Mouse (Mus musculus) kidney, embryonic 15.5 days (tissue): ENCODE results near the gene Cpb1. TPM values are rescaled to one million over a fixed set of nuclear protein-coding genes. Genes with fewer than 3 reads are reported as not detected.

Source experiments
- ATAC-seq: fragments of 200-750 bp; cut with Nextera tagmentation; replicated peaks from 2 replicates; pipeline ENCODE4 v1.8.0; 2017; ENCODE audit warnings: moderate TSS enrichment; ENCODE audit not compliant: low FRiP score
- H3K27ac ChIP-seq: fragments of 300-500 bp; sonication (generic); 2 replicates; pipeline ENCODE4 v1.5.1; 2015; ENCODE audit warnings: mild to moderate bottlenecking, inconsistent platforms
- H3K27me3 ChIP-seq: fragments of 300-500 bp; sonication (generic); 2 replicates; pipeline ENCODE4 v1.6.1; 2015; ENCODE audit warnings: inconsistent platforms
- H3K36me3 ChIP-seq: fragments of 300-500 bp; sonication (generic); 2 replicates; pipeline ENCODE4 v1.6.1; 2015; ENCODE audit warnings: inconsistent platforms
- H3K4me1 ChIP-seq: fragments of 300-500 bp; sonication (generic); 2 replicates; pipeline ENCODE4 v1.6.1; 2015; ENCODE audit warnings: inconsistent platforms
- H3K4me2 ChIP-seq: fragments of 300-500 bp; sonication (generic); 2 replicates; pipeline ENCODE4 v1.6.1; 2015; ENCODE audit warnings: moderate library complexity, mild to moderate bottlenecking, inconsistent platforms
- H3K4me3 ChIP-seq: fragments of 300-500 bp; sonication (generic); replicated peaks from 2 replicates; pipeline ENCODE4 v1.5.1; 2015; ENCODE audit warnings: mild to moderate bottlenecking, inconsistent platforms
- H3K9ac ChIP-seq: fragments of 300-500 bp; sonication (generic); 2 replicates; pipeline ENCODE4 v1.6.1; 2015; ENCODE audit warnings: mild to moderate bottlenecking, inconsistent platforms
- H3K9me3 ChIP-seq: fragments of 300-500 bp; sonication (generic); replicated peaks from 2 replicates; pipeline ENCODE4 v1.6.1; 2016; ENCODE audit warnings: inconsistent platforms
- WGBS: fragments of 180-500 bp; shearing (Covaris S2); methylation state at CpG from one replicate; pipeline ENCODE4 v1.1.7; 2015; ENCODE audit warnings: mixed read lengths; 5-methylcytosine and 5-hydroxymethylcytosine counted together
- polyA plus RNA-seq: library from polyadenylated mRNA; unstranded; fragments of >200 nt; fragmentation: Nextera tagmentation; extraction: Ambion mirVana; gene quantifications from 2 replicates; pipeline ENCODE4 v1.2.1, GENCODE M21; 2015

Cpb1 gene
- polyA plus RNA-seq: 0.27 and 0.48 TPM in 2 replicates

DNA sequence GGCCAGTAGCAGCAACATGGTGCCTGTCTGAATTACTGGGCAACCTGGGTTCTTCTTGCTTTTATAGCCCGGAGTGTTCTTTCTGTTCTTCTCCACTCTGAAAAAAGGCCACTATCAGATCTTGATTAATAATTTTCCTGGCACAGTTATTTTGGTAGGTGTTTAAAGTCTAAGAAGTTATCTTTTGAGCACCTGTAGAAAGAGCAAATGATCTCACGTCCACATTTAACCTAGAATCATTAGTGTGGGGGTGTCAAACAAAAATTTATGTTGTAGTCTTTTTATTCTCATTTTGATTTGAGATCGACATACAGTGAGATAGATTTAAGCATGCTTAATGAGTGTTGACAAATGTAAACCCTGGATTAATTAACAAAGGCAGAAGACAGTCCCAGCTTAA is at the start of gene Cpb1:
TSS of gene Cpb1 (minus strand) at position 101 of the 400 bp plus-strand sequence.
- Histone ChIP-seq H3K4me3 (no peak within 1 kb of the TSS), H3K36me3 (no peaks in the 10 kb centered on the region), H3K4me2 (no peak within 1 kb of the TSS), H3K27me3 (no peaks in the 10 kb centered on the region), H3K4me1 (no peaks in the 10 kb centered on the region), H3K27ac (no peak within 1 kb of the TSS), H3K9ac (no peak within 1 kb of the TSS), H3K9me3 (no peaks in the 10 kb centered on the region)
- ATAC-seq: no peak
- WGBS: 84% methylated on average over 3 of the region's 3 CpGs

- Histone ChIP-seq H3K36me3 (no peaks in the 10 kb centered on the region), H3K4me3 (no peak overlapping the region), H3K4me1 (no peaks in the 10 kb centered on the region), H3K4me2 (no peak overlapping the region), H3K27me3 (no peaks in the 10 kb centered on the region), H3K9ac (no peak overlapping the region), H3K27ac (no peak overlapping the region), H3K9me3 (no peaks in the 10 kb centered on the region)
- ATAC-seq: no peak
- WGBS: 19% methylated on average over 1 of the region's 1 CpGs
These were observed 41.7 kb upstream of the Cpb1 start for GRCm38 (mm10) chr3:20317233-20317632.

- Histone ChIP-seq H3K4me2 (no peak overlapping the region), H3K9ac (no peak overlapping the region), H3K27me3 (no peaks in the 10 kb centered on the region), H3K9me3 (no peaks in the 10 kb centered on the region), H3K4me3 (no peak overlapping the region), H3K4me1 (0 out of 2 replicates have a peak, but pooled peaks cover 2% of the 10 kb centered on the region), H3K27ac (no peak overlapping the region), H3K36me3 (no peaks in the 10 kb centered on the region)
- WGBS: 53% methylated on average over 4 of the region's 4 CpGs
- ATAC-seq: peak; percentile 56; the same call in 1 of the 2 replicates
These were observed 33.6 kb upstream of the Cpb1 start for GRCm38 (mm10) chr3:20309142-20309541.

DNA sequence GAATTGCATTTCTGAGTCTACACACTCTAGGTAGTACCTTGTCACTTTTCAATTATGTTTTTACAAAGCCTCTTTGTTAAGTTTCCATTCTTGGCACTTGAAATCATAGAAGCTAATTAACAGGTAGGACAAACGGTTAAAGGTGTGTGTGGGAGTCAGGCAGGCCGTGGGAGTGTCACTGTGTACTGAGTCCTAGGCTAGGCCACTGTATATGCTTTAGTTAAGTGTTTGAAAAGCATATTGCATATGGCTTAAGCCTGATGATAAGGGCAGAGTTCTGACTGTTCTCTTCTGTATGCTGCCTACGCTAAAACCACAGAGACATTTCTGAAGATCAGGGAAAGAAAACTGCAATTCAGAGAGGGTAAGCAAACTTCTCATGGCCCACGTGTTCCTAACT is 31.7 kb upstream of the Cpb1 start:
- Histone ChIP-seq H3K27ac (no peak overlapping the region), H3K36me3 (no peaks in the 10 kb centered on the region), H3K27me3 (no peaks in the 10 kb centered on the region), H3K9ac (no peak overlapping the region), H3K4me2 (no peak overlapping the region), H3K4me1 (0 out of 2 replicates have a peak, but pooled peaks cover 2% of the 10 kb centered on the region), H3K9me3 (no peaks in the 10 kb centered on the region), H3K4me3 (no peak overlapping the region)
- ATAC-seq: no peak
- 70% methylated on average over 4 of the region's 4 CpGs for WGBS

DNA sequence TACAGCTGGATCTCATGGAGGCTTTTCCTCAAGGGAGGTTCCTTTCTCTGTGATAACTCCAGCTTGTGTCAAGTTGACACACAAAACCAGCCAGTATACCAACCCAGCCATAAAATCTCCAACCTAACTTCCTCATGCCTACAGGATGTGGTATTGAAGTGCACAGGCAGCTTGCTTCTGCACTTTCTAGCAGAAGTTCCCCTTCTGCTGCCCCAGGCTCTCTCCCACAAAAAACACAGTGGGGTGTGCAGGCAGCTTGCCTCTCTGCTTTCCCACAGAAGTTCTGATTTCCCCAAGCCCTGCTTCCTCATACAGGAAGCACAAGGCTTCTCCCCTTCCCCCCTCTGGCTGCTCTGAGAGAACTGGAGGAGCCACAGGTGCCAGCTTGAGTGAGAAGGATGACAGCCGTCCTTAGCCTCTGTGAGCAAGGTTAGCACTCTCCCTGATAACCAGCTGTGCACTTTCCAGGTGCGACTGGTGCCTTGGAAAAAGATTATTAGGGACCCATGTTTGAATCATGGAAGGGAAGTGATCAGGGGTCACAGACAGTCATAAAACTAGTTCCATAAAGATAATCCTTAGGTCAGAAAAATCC is 29.3 kb upstream of the Cpb1 start:
- Histone ChIP-seq H3K36me3 (no peaks in the 10 kb centered on the region), H3K9me3 (no peaks in the 10 kb centered on the region), H3K4me3 (no peak overlapping the region), H3K9ac (no peak overlapping the region), H3K27ac (no peak overlapping the region), H3K4me1 (0 out of 2 replicates have a peak, but pooled peaks cover 2% of the 10 kb centered on the region), H3K4me2 (no peak overlapping the region), H3K27me3 (no peaks in the 10 kb centered on the region)
- 52% methylated on average over 2 of the region's 2 CpGs for WGBS
- no peak for ATAC-seq

DNA sequence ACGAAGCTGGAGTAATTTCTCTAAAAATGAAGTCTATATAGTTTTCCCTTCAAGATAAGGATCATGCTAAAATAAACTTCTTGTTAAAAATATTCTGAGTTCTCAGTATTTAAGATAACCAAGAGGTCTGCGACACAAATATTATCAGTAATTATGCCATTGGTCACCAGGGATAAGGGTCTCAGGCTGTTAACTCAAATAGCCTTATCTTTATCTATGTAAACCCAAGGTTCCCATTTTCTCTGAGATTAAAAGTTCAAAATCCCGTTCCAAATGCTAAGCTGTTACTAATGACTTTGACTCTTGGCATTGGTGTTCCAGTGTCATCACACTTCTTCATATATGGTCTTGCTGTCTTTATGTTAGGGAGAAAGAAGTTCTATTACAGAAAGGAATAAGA is 20.0 kb upstream of the Cpb1 start:
- Histone ChIP-seq H3K27ac (no peak overlapping the region), H3K9me3 (no peaks in the 10 kb centered on the region), H3K4me1 (no peaks in the 10 kb centered on the region), H3K36me3 (no peaks in the 10 kb centered on the region), H3K4me3 (no peak overlapping the region), H3K4me2 (no peak overlapping the region), H3K9ac (no peak overlapping the region), H3K27me3 (no peaks in the 10 kb centered on the region)
- 84% methylated on average over 3 of the region's 3 CpGs for WGBS
- ATAC-seq: no peak

DNA sequence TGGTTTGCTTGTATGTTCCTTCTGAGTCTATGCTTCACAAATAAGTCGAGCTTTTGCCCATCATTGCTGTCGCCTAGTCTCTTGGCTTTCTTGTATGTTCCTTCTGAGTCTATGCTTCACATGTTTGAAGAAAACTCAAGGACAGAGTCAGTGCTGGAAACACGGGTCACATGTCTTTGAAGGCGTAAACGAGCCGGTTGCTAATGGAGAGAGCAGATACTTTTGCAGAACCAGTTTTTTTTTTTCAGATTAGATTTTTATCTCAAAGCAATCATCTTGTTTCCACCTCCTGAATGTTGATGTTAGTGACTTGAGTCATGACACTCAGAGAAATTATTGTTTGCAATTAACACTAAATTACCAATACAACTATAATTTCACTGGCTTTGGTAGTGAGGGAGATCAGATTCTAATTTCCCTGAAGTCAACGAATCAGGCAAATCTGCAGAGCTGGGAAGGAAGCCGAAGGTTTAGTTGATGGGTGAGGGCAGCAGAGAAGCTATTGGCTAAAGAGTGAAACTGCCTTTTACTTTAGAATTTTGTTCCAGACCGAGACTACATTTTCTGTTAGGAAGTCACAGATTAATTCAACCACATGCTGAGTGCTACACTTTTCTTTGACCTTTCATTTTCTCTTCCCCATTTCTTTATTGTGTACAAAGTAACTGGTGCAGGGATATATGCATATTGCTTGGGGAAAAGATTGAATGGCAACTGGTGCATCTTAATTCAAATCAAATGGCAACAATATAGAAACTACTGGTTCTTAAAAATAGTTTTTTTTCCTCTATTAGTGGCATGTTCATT is 19.2 kb upstream of the Cpb1 start:
- Histone ChIP-seq H3K4me2 (no peak overlapping the region), H3K9me3 (no peaks in the 10 kb centered on the region), H3K4me3 (no peak overlapping the region), H3K4me1 (no peaks in the 10 kb centered on the region), H3K9ac (no peak overlapping the region), H3K36me3 (no peaks in the 10 kb centered on the region), H3K27ac (no peak overlapping the region), H3K27me3 (no peaks in the 10 kb centered on the region)
- no peak for ATAC-seq
- WGBS: 83% methylated on average over 9 of the region's 9 CpGs

- Histone ChIP-seq H3K27me3 (no peaks in the 10 kb centered on the region), H3K4me1 (no peaks in the 10 kb centered on the region), H3K9me3 (no peaks in the 10 kb centered on the region), H3K4me2 (no peak overlapping the region), H3K4me3 (no peak overlapping the region), H3K27ac (no peak overlapping the region), H3K9ac (no peak overlapping the region), H3K36me3 (no peaks in the 10 kb centered on the region)
- no peak for ATAC-seq
These were observed 15.8 kb upstream of the Cpb1 start for GRCm38 (mm10) chr3:20291370-20291769.

DNA sequence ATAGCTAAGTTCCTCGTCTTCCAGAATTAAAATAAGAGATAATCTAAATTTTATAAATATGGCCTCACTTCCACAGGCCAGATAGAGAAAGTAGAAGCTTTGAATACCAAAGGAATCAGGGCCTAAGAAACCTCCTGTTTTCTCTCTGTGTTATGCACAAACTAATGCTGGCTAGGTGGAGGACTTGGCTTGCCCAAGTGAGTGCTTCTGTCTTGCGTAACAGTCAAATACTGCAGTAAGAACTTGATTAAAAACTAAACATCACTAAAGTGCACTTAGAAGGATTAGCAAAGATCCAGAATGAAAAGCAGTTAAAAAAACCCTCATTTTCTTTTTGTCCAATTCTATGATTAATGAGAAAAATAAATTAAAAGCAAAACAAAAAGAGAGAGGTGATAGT is 13.2 kb upstream of the Cpb1 start:
- no peak for ATAC-seq
- no peaks in the 10 kb centered on the region for H3K4me1 ChIP-seq
- H3K27ac ChIP-seq: no peak overlapping the region
- no peak overlapping the region for H3K4me3 ChIP-seq
- H3K27me3 ChIP-seq: no peaks in the 10 kb centered on the region
- no peak overlapping the region for H3K4me2 ChIP-seq
- H3K36me3 ChIP-seq: no peaks in the 10 kb centered on the region
- no peaks in the 10 kb centered on the region for H3K9me3 ChIP-seq
- 94% methylated on average over 2 of the region's 2 CpGs for WGBS
- no peak overlapping the region for H3K9ac ChIP-seq

- H3K36me3 ChIP-seq: no peaks in the 10 kb centered on the region
- H3K9me3 ChIP-seq: no peaks in the 10 kb centered on the region
- H3K9ac ChIP-seq: no peak overlapping the region
- H3K4me3 ChIP-seq: no peak overlapping the region
- no peak overlapping the region for H3K4me2 ChIP-seq
- H3K4me1 ChIP-seq: no peaks in the 10 kb centered on the region
- 58% methylated on average over 1 of the region's 1 CpGs for WGBS
- ATAC-seq: no peak
- H3K27me3 ChIP-seq: no peaks in the 10 kb centered on the region
- no peak overlapping the region for H3K27ac ChIP-seq
These were observed 6.3 kb upstream of the Cpb1 start for GRCm38 (mm10) chr3:20281796-20282195.

- Histone ChIP-seq H3K27me3 (no peaks in the 10 kb centered on the region), H3K4me2 (no peak overlapping the region), H3K9me3 (no peaks in the 10 kb centered on the region), H3K4me1 (no peaks in the 10 kb centered on the region), H3K27ac (no peak overlapping the region), H3K36me3 (no peaks in the 10 kb centered on the region), H3K9ac (no peak overlapping the region), H3K4me3 (no peak overlapping the region)
- peak; percentile 64; the same call in 1 of the 2 replicates for ATAC-seq
- WGBS: 37% methylated on average over 9 of the region's 9 CpGs
These were observed 20.7 kb downstream of the Cpb1 start for GRCm38 (mm10) chr3:20254566-20255479.

- 81% methylated on average over 1 of the region's 1 CpGs for WGBS
- Histone ChIP-seq H3K4me3 (no peak overlapping the region), H3K9ac (no peak overlapping the region), H3K27me3 (no peaks in the 10 kb centered on the region), H3K9me3 (no peaks in the 10 kb centered on the region), H3K4me2 (no peak overlapping the region), H3K27ac (no peak overlapping the region), H3K36me3 (no peaks in the 10 kb centered on the region), H3K4me1 (no peaks in the 10 kb centered on the region)
- ATAC-seq: no peak
These were observed 31.6 kb downstream of the Cpb1 start for GRCm38 (mm10) chr3:20243913-20244312.
